Mouse (Mus musculus): ENCODE data around the gene Mrpl37. TPM values are rescaled to one million over a fixed set of nuclear protein-coding genes. Genes with fewer than 3 reads are reported as not detected.

Gene Mrpl37
- total RNA-seq, 1 experiment = 60.1 TPM

DNA sequence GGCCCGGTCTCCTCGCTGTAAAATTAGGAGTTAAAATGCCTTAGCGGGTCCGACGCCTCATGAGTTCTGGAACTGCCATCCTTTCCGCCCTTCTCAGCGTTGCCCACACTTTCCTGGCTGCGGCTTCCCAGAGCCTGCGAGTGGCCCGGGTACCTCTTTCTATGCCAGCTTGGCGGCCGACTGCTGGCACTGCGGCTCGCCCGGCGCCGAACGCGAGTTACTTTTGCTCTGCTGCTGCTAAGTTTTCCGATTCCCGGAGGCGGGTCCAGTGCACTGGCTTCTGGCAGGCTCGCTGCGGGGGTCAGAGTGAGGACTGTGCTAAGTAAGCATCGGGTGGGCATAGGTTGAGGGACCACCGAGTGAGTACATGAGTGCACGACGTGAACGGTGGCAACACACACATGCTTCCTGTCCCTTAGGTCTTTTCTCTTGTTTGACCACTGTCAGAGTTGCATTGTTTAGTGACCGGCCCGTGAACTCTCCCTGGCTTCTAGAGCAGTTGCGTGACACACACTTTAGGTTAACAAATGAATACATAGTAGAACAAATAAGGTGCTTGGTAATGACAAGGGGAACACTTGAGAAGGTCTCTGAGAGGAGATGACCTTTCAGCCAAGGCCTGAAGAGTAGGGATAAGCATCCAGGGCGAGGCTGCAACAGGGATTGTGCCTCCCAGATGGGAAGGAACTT lies 628 bp upstream of the Mrpl37 start:
- Histone ChIP-seq H3K4me1 (ENCODE audit: control insufficient read depth in 2 of 2, insufficient read depth in 2 of 2, low read length in 2 of 2, poor library complexity in 1 of 2) (peaks cover 2 to 4% of the 10 kb centered on the region in 2 experiments; a peak in 2 of 4 replicates), H3K36me3 (ENCODE audit: control insufficient read depth, insufficient read depth, low read length, poor library complexity, severe bottlenecking) (peaks cover 15% of the 10 kb centered on the region), H3K9me3 (ENCODE audit: control insufficient read depth, insufficient read depth, low read depth, low read length) (no peaks in the 10 kb centered on the region), H3K4me3 (ENCODE audit: insufficient read depth in 1 of 2, low read depth in 1 of 2, low read length in 2 of 2, poor library complexity in 1 of 2, severe bottlenecking in 1 of 2) (peak overlapping the region; percentile 80 to 99), H3K9ac (ENCODE audit: insufficient read depth, low read depth, low read length, poor library complexity, severe bottlenecking) (peak overlapping the region; percentile 85), H3K27ac (ENCODE audit: insufficient read depth, low read depth, low read length, poor library complexity, severe bottlenecking) (no peak overlapping the region)
- no peak for TF ChIP-seq CHD2 (IDR thresholded peaks at IDR 0.05; ENCODE audit: low read depth, low read length)
- TF ChIP-seq MAFK (IDR thresholded peaks at IDR 0.05; ENCODE audit: insufficient read depth, low read depth, low read length) = no peak
- no peak for TF ChIP-seq ZC3H11A (IDR thresholded peaks at IDR 0.05; ENCODE audit: borderline replicate concordance, low read depth, low read length)
- no peak for TF ChIP-seq ZNF384 (IDR thresholded peaks at IDR 0.05; ENCODE audit: low read depth, low read length)
- no peak for TF ChIP-seq HCFC1 (IDR thresholded peaks at IDR 0.05; ENCODE audit: borderline replicate concordance, insufficient read depth, low read length)
- in situ Hi-C loops (cut with MboI; ENCODE audit: low sequenced_read_pairs in 2 of 2, unreplicated experiment in 2 of 2) = no loop called here
- DNase-seq (ENCODE audit: low read depth, low spot score) = peak; percentile 19

DNA sequence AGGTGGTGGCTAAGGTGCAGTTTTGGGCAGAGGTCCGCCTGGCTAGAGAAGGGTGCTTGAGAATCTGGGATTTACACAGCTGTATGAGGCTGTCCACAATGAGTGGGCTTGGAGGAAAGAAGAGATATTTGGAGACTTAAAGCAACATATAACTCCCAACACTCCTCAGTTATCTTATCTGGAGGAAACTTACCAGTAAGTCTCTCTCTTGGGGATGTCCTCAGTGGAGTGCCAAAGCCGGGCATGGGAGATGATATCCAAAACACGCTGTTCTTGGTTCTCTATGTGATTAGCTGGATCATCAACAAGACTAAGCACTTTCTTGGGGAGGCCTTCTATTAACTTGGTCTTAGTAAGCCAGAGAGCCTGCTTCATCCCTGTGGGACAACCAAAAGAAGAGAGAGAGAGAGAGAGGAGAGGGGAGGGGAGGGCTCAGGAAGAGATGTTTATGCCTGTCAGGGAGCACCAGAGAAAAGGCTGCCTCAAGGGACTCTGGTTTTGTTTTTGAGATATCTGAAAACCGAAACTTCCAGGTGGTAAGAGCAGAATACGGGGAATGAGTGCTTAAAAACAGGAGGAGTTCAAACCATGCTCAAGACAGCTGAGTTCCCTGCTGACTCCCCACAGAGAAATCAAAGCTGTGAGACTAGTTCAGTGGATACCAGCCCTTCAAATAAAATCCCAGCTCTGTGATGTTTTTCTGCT lies 2.1 kb downstream of the Mrpl37 start:
- Histone ChIP-seq H3K4me3 (ENCODE audit: insufficient read depth in 1 of 2, low read depth in 1 of 2, low read length in 2 of 2, poor library complexity in 1 of 2, severe bottlenecking in 1 of 2) (no peak overlapping the region), H3K4me1 (ENCODE audit: control insufficient read depth in 2 of 2, insufficient read depth in 2 of 2, low read length in 2 of 2, poor library complexity in 1 of 2) (peaks cover 2 to 4% of the 10 kb centered on the region in 2 experiments; a peak in 2 of 4 replicates), H3K36me3 (ENCODE audit: control insufficient read depth, insufficient read depth, low read length, poor library complexity, severe bottlenecking) (peaks cover 33% of the 10 kb centered on the region), H3K9me3 (ENCODE audit: control insufficient read depth, insufficient read depth, low read depth, low read length) (no peaks in the 10 kb centered on the region), H3K27ac (ENCODE audit: insufficient read depth, low read depth, low read length, poor library complexity, severe bottlenecking) (no peak overlapping the region), H3K9ac (ENCODE audit: insufficient read depth, low read depth, low read length, poor library complexity, severe bottlenecking) (no peak overlapping the region)
- DNase-seq (ENCODE audit: low read depth, low spot score) = no peak
- in situ Hi-C loops (cut with MboI; ENCODE audit: low sequenced_read_pairs in 2 of 2, unreplicated experiment in 2 of 2) = no loop called here
- TF ChIP-seq CHD2 (IDR thresholded peaks at IDR 0.05; ENCODE audit: low read depth, low read length) (no peak), MAFK (IDR thresholded peaks at IDR 0.05; ENCODE audit: insufficient read depth, low read depth, low read length) (no peak), ZNF384 (IDR thresholded peaks at IDR 0.05; ENCODE audit: low read depth, low read length) (no peak), HCFC1 (IDR thresholded peaks at IDR 0.05; ENCODE audit: borderline replicate concordance, insufficient read depth, low read length) (no peak), ZC3H11A (IDR thresholded peaks at IDR 0.05; ENCODE audit: borderline replicate concordance, low read depth, low read length) (no peak)

DNA sequence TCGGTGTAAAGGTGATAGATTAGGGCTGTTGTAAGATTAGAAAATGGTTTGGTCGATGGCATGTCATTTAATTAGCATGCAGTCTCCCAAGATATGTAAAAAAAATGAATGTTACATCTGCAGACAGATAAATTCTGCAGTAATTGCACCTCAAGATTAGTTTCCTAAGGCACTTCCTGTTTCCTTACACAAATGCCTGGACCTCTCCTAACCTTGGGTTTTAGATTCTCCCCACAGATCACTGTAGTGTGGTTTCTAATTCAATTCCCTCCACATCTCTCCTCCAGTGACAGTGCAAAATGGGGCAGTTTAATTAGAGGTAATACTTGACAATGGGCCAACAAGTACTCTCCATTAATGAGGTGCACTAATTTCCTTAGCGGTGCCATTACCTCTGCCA lies 3.5 kb downstream of the Mrpl37 start:
- TF ChIP-seq HCFC1 (IDR thresholded peaks at IDR 0.05; ENCODE audit: borderline replicate concordance, insufficient read depth, low read length) (no peak), MAFK (IDR thresholded peaks at IDR 0.05; ENCODE audit: insufficient read depth, low read depth, low read length) (no peak), ZC3H11A (IDR thresholded peaks at IDR 0.05; ENCODE audit: borderline replicate concordance, low read depth, low read length) (no peak), CHD2 (IDR thresholded peaks at IDR 0.05; ENCODE audit: low read depth, low read length) (no peak), ZNF384 (IDR thresholded peaks at IDR 0.05; ENCODE audit: low read depth, low read length) (no peak)
- H3K36me3 ChIP-seq (ENCODE audit: control insufficient read depth, insufficient read depth, low read length, poor library complexity, severe bottlenecking) = peaks cover 40% of the 10 kb centered on the region
- peaks cover 2 to 4% of the 10 kb centered on the region in 2 experiments; a peak in 2 of 4 replicates for H3K4me1 ChIP-seq (ENCODE audit: control insufficient read depth in 2 of 2, insufficient read depth in 2 of 2, low read length in 2 of 2, poor library complexity in 1 of 2)
- no peak overlapping the region for H3K4me3 ChIP-seq (ENCODE audit: insufficient read depth in 1 of 2, low read depth in 1 of 2, low read length in 2 of 2, poor library complexity in 1 of 2, severe bottlenecking in 1 of 2)
- DNase-seq (ENCODE audit: low read depth, low spot score) = no peak
- no peak overlapping the region for H3K27ac ChIP-seq (ENCODE audit: insufficient read depth, low read depth, low read length, poor library complexity, severe bottlenecking)
- H3K9me3 ChIP-seq (ENCODE audit: control insufficient read depth, insufficient read depth, low read depth, low read length) = no peaks in the 10 kb centered on the region
- in situ Hi-C loops (cut with MboI; ENCODE audit: low sequenced_read_pairs in 2 of 2, unreplicated experiment in 2 of 2) = no loop called here
- H3K9ac ChIP-seq (ENCODE audit: insufficient read depth, low read depth, low read length, poor library complexity, severe bottlenecking) = no peak overlapping the region

DNA sequence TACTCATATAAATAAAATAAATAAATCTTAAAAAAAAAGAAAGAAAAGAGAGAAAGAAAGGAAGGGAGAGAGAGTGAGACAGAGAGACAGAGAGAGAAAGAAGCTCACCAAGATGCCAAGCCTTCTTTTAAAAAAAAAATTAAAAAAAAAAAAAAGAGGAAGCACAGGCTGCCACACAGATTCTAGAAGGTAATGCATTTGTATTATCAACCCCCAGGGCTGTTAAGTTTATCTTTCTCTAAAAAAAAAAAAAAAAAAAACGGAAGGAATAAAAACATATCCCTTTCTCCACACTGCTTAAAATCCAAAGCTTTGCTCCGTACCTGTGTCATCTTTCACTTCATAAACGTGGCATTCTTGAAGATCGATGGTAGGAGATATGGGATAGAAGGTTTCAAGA lies 5.1 kb downstream of the Mrpl37 start:
- Histone ChIP-seq H3K9me3 (ENCODE audit: control insufficient read depth, insufficient read depth, low read depth, low read length) (no peaks in the 10 kb centered on the region), H3K4me1 (ENCODE audit: control insufficient read depth in 2 of 2, insufficient read depth in 2 of 2, low read length in 2 of 2, poor library complexity in 1 of 2) (peaks cover 2% of the 10 kb centered on the region in 2 experiments; a peak in 2 of 4 replicates), H3K4me3 (ENCODE audit: insufficient read depth in 1 of 2, low read depth in 1 of 2, low read length in 2 of 2, poor library complexity in 1 of 2, severe bottlenecking in 1 of 2) (no peak overlapping the region), H3K27ac (ENCODE audit: insufficient read depth, low read depth, low read length, poor library complexity, severe bottlenecking) (no peak overlapping the region), H3K9ac (ENCODE audit: insufficient read depth, low read depth, low read length, poor library complexity, severe bottlenecking) (no peak overlapping the region), H3K36me3 (ENCODE audit: control insufficient read depth, insufficient read depth, low read length, poor library complexity, severe bottlenecking) (peaks cover 54% of the 10 kb centered on the region)
- TF ChIP-seq HCFC1 (IDR thresholded peaks at IDR 0.05; ENCODE audit: borderline replicate concordance, insufficient read depth, low read length) = no peak
- no peak for TF ChIP-seq MAFK (IDR thresholded peaks at IDR 0.05; ENCODE audit: insufficient read depth, low read depth, low read length)
- no peak for TF ChIP-seq ZNF384 (IDR thresholded peaks at IDR 0.05; ENCODE audit: low read depth, low read length)
- no peak for TF ChIP-seq CHD2 (IDR thresholded peaks at IDR 0.05; ENCODE audit: low read depth, low read length)
- no peak for TF ChIP-seq ZC3H11A (IDR thresholded peaks at IDR 0.05; ENCODE audit: borderline replicate concordance, low read depth, low read length)
- in situ Hi-C loops (cut with MboI; ENCODE audit: low sequenced_read_pairs in 2 of 2, unreplicated experiment in 2 of 2) = no loop called here
- DNase-seq (ENCODE audit: low read depth, low spot score) = no peak
